Mouse (Mus musculus) granulocyte monocyte progenitor cell, adult 5-6 weeks (primary cell): ENCODE measurements around the gene Gm5431. TPM values are rescaled to one million over a fixed set of nuclear protein-coding genes. Genes with fewer than 3 reads are reported as not detected.
A peak's percentile ranks its signal among the peaks of the same experiment; 100 is the strongest.

Source experiments
- ATAC-seq: replicated peaks from 2 replicates; pipeline ENCODE4 v1.8.0; 2016; ENCODE audit warnings: mild to moderate bottlenecking, moderate TSS enrichment, inconsistent platforms; ENCODE audit not compliant: poor library complexity, severe bottlenecking
- total RNA-seq, 2 experiments: library from RNA; stranded (forward) in 1 of 2; stranded (reverse) in 1 of 2; fragments of 200-712, 200-1000 nt in 1 of 2; fragments of >200 nt in 1 of 2; fragmentation: Nextera tagmentation in 1 of 2; gene quantifications; 2 replicates each; pipeline ENCODE4 v1.2.3; 2014 to 2017

The Gm5431 gene
- total RNA-seq, 2 experiments from 2014 or later, result 0.58 to 1.3 TPM

GRCm38 (mm10) chr11:48841213-48841612, 60.8 kb downstream of the Gm5431 start:
- ATAC-seq, result no peak

DNA sequence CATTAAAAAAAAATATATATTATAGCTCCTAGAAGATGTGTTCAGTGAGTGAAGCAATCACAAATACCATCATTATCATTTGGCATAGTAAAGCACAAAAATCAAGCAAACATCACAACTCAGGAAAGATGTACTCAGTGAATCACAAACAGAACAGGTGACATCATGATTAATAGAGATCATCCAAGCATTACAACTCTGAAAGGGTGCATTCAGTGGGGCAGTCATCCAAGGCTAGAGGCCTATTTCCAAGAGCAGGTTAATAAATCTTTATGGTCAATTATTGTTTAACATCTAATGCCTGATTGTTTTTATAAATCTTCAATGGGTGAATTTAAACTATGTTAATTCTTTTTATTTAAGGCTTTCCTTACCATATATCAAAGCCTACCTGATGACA, 61.2 kb downstream of the Gm5431 start:
- ATAC-seq, result no peak

DNA sequence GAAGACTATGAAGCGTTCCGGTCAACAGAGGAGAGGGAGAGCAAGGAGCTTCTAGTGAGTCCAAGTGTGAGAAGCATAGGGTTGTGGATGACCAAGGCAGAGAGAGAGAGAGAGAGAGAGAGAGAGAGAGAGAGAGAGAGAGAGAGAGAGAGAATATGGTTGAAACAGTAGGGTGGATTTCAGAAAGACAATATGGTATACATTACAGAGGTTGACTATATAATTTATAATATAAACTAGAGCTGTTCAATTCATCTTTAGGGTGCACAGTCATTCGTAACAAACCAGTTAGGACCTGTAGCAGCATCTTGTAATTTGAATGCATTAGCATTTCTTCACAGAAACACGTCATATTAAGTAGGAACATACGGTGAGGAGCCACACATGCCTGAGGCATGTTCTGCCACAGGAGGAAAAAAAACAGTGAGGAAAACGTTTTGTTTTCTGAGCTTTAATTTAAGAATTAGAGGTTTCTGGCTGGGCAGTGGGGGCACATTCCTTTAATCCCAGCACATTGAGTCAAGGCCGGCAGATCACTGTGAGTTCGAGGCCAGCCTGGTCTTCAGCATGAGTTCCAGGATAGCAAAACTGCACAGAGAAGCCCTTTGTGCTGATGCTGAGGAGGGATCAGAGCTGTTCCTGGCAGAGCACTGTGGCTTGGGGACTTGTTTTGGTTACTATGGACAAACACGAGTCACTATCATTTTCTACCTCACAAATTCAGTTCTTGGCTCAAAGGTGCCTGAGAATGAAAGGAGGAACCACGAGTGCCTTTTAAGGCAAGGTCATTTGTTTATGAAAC, 62.9 kb downstream of the Gm5431 start:
- ATAC-seq, result no peak

DNA sequence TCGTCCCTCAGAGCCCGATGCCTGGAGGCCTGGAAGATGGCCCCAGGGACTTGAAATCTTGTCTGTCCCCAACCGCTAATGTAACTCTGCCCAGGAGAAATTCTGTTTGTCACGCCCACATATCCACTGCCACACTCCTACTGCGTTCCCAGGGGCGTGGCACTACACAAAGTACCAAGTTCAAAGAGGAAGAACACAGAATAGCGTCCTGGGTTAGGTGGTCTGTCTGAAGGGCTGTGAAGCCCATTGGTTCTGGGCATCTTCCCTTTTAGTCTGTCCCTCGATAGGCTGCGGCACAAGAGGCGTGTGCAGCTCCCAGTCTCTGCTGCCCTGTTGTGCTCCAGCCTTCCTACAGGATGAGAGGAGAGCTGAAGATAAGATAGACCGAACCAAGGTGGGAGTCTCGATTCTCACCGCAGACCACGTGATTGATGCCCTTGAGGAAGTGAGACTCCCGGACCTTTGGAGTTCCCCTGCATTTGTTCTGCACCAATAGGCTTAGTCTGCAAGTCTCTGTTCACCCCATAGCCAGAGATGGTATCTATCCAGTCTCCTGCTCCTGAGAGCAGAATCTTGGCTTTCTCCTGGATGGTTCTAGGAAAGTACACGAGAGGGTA, 63.7 kb downstream of the Gm5431 start:
- ATAC-seq, result peak; percentile 69

Other genes with a start within 250 kb of the Gm5431 start
- gene Rack1, start 101.9 kb downstream of the Gm5431 start, total RNA-seq (2014; fragmentation: Nextera tagmentation), result 2,229 and 2,435 TPM in 2 replicates
- gene Rack1, start 101.9 kb downstream of the Gm5431 start, total RNA-seq (2017), result 1,577 and 1,773 TPM in 2 replicates
- gene Trim41, start 84.9 kb downstream of the Gm5431 start, total RNA-seq (2014; fragmentation: Nextera tagmentation), result 17.1 and 24.2 TPM in 2 replicates
- gene Trim41, start 84.9 kb downstream of the Gm5431 start, total RNA-seq (2017), result 39.4 and 50.8 TPM in 2 replicates
- not detected in 2 replicates for gene Trim7, start 76.1 kb downstream of the Gm5431 start, total RNA-seq (2014; fragmentation: Nextera tagmentation)
- 0.30 and 0.41 TPM in 2 replicates for gene Trim7, start 76.1 kb downstream of the Gm5431 start, total RNA-seq (2017)
- gene Gm12184, start 75.6 kb downstream of the Gm5431 start, total RNA-seq (2014; fragmentation: Nextera tagmentation), result 2.9 and 10.5 TPM in 2 replicates
- gene Gm12184, start 75.6 kb downstream of the Gm5431 start, total RNA-seq (2017), result 14.2 and 35.9 TPM in 2 replicates
- gene Irgm1, start 30.5 kb downstream of the Gm5431 start, total RNA-seq (2014; fragmentation: Nextera tagmentation), result 27.7 and 45.0 TPM in 2 replicates
- 22.1 and 23.6 TPM in 2 replicates for gene Irgm1, start 30.5 kb downstream of the Gm5431 start, total RNA-seq (2017)
- 14.0 and 21.4 TPM in 2 replicates for gene Psme2b, start 44.0 kb upstream of the Gm5431 start, total RNA-seq (2014; fragmentation: Nextera tagmentation)
- gene Psme2b, start 44.0 kb upstream of the Gm5431 start, total RNA-seq (2017), result 10.3 and 18.7 TPM in 2 replicates
- gene Olfr56, start 76.7 kb upstream of the Gm5431 start, total RNA-seq (2014; fragmentation: Nextera tagmentation), result 1.7 TPM in 1 of 2 replicates, not detected in the other
- gene Olfr56, start 76.7 kb upstream of the Gm5431 start, total RNA-seq (2017), result 2.1 and 2.5 TPM in 2 replicates
- 13.1 and 13.3 TPM in 2 replicates for gene 9930111J21Rik1, start 77.2 kb upstream of the Gm5431 start, total RNA-seq (2014; fragmentation: Nextera tagmentation)
- 7.3 and 17.1 TPM in 2 replicates for gene 9930111J21Rik1, start 77.2 kb upstream of the Gm5431 start, total RNA-seq (2017)
- not detected in 2 replicates for gene Gm12185, start 90.0 kb upstream of the Gm5431 start, total RNA-seq (2014; fragmentation: Nextera tagmentation)
- gene Gm12185, start 90.0 kb upstream of the Gm5431 start, total RNA-seq (2017), result 0.43 TPM in 1 of 2 replicates, not detected in the other
- 2.3 TPM in 1 of 2 replicates, not detected in the other for gene Tgtp1, start 92.0 kb upstream of the Gm5431 start, total RNA-seq (2014; fragmentation: Nextera tagmentation)
- gene Tgtp1, start 92.0 kb upstream of the Gm5431 start, total RNA-seq (2017), result 2.2 and 7.1 TPM in 2 replicates
- gene 9930111J21Rik2, start 149.0 kb upstream of the Gm5431 start, total RNA-seq (2014; fragmentation: Nextera tagmentation), result 40.1 and 45.9 TPM in 2 replicates
- gene 9930111J21Rik2, start 149.0 kb upstream of the Gm5431 start, total RNA-seq (2017), result 29.3 and 35.2 TPM in 2 replicates
- gene Tgtp2, start 162.0 kb upstream of the Gm5431 start, total RNA-seq (2014; fragmentation: Nextera tagmentation), result 6.8 and 8.9 TPM in 2 replicates
- 27.9 and 40.5 TPM in 2 replicates for gene Tgtp2, start 162.0 kb upstream of the Gm5431 start, total RNA-seq (2017)
- gene Ifi47, start 174.4 kb upstream of the Gm5431 start, total RNA-seq (2014; fragmentation: Nextera tagmentation), result 84.9 and 101 TPM in 2 replicates
- 45.8 and 73.5 TPM in 2 replicates for gene Ifi47, start 174.4 kb upstream of the Gm5431 start, total RNA-seq (2017)
- gene Olfr1396, start 212.7 kb upstream of the Gm5431 start, total RNA-seq (2014; fragmentation: Nextera tagmentation), result not detected in 2 replicates
- not detected in 2 replicates for gene Olfr1396, start 212.7 kb upstream of the Gm5431 start, total RNA-seq (2017)
- gene Olfr1395, start 240.1 kb upstream of the Gm5431 start, total RNA-seq (2014; fragmentation: Nextera tagmentation), result not detected in 2 replicates
- gene Olfr1395, start 240.1 kb upstream of the Gm5431 start, total RNA-seq (2017), result not detected in 2 replicates